Mouse (Mus musculus) erythroblast, adult 5-6 weeks (primary cell): ENCODE measurements around the gene Tnfrsf25. TPM values are rescaled to one million over a fixed set of nuclear protein-coding genes. Genes with fewer than 3 reads are reported as not detected.

Source experiments
- ATAC-seq: replicated peaks from 2 replicates; pipeline ENCODE4 v1.8.0; 2016; ENCODE audit warnings: moderate number of reproducible peaks, mild to moderate bottlenecking, moderate TSS enrichment, inconsistent platforms; ENCODE audit not compliant: poor library complexity, low FRiP score, severe bottlenecking
- total RNA-seq, 2 experiments: library from RNA; stranded (forward) in 1 of 2; stranded (reverse) in 1 of 2; fragments of 150-400 nt in 1 of 2; fragments of 200-764, 138-1000 nt in 1 of 2; gene quantifications; 2 replicates each; pipeline versions ENCODE4 v1.2.3 to v1.2.4; 2015 to 2017; ENCODE audit warnings: low replicate concordance in 2 of 2

Gene Tnfrsf25
- total RNA-seq, 2 experiments from 2014 or later: not detected

DNA sequence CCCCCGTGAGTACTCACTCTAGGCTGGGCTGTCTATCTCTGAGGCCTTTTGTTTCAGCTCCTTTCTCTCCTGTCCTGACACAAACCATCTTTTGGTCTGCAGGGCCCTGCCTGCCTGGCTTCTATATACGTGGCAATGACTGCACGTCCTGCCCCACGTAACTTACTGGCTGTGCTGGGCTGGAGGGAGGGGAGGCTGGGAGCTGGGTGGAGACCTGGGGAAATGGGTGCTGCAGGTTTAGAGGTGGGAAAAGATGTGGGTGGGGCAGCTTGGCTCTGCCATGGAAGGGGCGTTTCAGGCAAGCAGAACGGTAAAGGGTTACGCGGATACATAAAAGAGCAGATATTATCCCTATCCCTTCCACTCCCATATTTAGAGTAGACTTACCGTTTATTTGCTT lies 1.8 kb downstream of the Tnfrsf25 start:
- ATAC-seq: no peak

DNA sequence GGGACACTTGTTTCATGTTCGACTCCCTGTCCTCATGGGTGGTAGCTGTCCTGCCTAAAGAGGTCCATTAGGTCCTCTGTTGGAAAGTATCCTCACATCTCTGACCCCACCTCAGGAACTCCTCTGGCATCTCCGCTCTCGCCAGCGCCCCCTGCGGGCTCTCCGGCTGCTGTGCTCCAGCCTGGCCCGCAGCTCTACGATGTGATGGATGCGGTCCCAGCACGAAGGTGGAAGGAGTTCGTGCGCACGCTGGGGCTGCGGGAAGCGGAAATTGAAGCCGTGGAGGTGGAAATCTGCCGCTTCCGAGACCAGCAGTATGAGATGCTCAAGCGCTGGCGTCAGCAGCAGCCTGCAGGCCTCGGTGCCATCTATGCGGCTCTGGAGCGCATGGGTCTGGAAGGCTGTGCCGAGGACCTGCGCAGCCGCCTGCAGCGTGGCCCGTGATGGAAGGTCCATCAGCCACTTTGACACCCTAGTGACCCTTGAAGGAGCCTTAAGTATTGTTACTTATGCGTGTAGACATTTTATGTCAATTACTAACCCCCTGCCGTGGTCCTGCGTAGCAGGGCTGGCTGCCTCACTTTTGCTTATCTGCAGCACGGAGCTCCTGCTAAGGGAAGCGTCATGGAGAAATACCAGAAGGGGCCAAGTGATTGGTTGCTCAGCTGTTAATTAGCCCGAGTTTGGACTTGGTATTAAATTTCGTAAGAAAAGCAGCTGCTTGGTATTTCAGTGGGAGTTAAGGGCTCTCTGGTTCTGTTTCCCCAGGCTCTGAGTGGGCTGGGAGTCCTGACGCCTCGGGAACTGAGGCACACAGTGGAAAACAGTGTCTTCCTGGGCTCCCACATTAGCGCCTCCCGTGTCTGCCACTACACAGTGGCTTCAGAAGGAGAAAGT lies 3.9 kb downstream of the Tnfrsf25 start:
- ATAC-seq: no peak

GRCm38 (mm10) chr4:152120311-152121182 lies 4.8 kb downstream of the Tnfrsf25 start:
- no peak for ATAC-seq

DNA sequence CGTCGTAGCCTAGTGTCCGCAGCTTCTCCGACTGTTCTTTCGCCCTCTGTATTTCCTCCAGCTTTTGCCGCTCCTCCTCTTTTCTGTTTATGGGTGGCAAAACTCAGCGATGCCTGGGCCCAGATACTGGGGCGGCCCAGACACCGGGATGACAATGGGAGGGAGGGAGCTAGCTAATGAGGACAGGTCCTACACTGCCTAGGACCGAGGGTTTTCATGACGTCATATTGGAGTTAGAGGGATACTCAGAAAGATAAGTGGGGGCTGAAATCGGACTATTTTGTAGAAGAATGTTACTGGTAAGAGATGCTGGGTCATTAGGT lies 5.4 kb downstream of the Tnfrsf25 start:
- ATAC-seq: no peak

DNA sequence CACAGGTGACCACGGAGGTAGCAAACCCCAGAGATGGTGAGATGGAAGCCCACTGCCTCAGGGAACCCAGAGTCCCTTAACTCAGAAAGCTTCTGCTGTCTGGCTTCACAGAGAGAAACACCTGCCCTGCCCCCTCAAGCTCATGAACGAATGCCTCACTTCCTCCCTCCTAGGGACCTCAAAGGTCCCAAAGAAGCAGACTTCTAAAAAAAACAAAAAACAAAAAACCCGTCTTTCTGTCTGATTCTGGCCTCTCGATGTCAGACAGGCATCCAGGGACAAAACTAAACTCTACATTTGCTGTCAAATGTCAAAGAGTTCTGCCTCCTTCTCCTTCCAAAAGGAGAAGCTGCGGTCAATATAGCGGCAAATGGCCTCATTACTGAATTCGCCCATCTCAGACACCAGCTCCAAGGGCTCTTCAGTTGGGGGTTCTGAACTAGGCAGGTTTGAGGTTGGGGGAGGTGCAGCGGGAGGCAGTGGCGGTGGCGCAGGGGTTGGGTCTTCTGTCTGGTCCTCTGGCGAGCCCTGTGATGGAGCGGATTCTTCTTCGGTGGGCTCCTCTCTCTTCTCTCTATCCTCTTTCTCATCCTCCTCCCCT lies 8.7 kb downstream of the Tnfrsf25 start:
- no peak for ATAC-seq

DNA sequence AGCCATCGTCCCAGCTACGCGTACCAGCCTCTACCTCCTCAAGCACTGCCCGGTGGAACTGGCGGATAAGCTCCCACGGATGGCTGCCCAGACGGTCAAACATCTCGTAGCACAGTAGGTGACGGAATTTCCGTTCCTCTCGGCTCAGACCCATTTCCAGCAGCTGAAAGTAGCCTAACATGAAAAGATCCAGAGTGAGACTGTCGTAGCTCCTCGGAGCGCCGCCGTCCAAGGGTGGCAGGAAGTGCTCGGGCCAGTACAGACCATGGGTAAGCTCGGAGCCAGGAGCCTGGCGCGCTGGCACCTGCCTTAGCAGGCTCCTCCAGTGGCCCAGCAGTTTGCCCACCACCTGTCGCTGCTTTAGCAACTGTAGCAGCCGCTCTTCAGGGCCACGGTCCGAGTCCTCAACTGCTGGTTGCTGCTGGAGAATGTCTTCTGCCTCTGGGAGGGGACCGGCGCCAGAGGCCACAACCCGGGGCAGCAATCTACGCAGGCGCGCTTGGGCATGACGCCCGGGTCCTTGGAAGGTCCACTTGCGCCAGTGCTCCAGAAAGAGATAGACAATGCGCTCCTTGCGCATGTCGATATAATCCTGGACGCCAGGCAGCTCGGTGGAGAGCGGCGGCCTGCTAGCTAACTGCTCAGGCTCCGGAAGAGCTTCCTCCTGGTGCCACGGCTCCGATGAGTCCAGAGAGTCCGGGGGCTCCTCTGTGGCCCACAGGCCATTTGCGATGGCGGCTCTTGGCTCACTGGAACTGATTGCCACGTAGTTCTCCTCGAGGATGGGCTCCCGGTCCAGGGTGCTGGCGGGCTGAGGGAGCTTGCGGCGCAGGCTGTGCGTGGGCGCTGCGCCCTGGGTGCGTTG lies 9.7 kb downstream of the Tnfrsf25 start:
- no peak for ATAC-seq

- ATAC-seq: no peak
These were observed 10.5 kb downstream of the Tnfrsf25 start for GRCm38 (mm10) chr4:152126026-152126920.

DNA sequence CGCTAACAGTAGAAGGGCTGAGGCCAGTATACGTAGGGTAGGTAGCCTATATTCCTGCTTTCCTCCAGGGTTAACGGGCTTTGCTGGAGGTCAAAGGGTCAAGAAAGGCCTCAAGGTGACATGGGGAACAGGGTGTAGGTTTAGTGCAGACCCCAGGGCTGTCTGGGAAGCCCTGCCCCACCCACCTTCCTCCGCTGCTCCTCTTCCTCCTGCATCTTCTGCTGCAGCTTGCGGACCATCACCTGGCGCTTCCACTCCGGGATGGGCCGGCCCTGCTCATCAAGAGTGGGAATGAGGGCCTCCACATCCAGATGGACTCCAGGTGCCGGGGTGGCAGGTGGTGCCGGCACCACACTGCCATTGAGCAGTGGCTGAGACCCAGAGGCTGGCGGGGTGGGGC lies 12.2 kb downstream of the Tnfrsf25 start:
- no peak for ATAC-seq

- ATAC-seq: no peak
These were observed 13.1 kb downstream of the Tnfrsf25 start for GRCm38 (mm10) chr4:152128784-152129183.

GRCm38 (mm10) chr4:152129395-152129930 lies 13.7 kb downstream of the Tnfrsf25 start:
- no peak for ATAC-seq

GRCm38 (mm10) chr4:152130771-152131653 lies 15.3 kb downstream of the Tnfrsf25 start:
- no peak for ATAC-seq

DNA sequence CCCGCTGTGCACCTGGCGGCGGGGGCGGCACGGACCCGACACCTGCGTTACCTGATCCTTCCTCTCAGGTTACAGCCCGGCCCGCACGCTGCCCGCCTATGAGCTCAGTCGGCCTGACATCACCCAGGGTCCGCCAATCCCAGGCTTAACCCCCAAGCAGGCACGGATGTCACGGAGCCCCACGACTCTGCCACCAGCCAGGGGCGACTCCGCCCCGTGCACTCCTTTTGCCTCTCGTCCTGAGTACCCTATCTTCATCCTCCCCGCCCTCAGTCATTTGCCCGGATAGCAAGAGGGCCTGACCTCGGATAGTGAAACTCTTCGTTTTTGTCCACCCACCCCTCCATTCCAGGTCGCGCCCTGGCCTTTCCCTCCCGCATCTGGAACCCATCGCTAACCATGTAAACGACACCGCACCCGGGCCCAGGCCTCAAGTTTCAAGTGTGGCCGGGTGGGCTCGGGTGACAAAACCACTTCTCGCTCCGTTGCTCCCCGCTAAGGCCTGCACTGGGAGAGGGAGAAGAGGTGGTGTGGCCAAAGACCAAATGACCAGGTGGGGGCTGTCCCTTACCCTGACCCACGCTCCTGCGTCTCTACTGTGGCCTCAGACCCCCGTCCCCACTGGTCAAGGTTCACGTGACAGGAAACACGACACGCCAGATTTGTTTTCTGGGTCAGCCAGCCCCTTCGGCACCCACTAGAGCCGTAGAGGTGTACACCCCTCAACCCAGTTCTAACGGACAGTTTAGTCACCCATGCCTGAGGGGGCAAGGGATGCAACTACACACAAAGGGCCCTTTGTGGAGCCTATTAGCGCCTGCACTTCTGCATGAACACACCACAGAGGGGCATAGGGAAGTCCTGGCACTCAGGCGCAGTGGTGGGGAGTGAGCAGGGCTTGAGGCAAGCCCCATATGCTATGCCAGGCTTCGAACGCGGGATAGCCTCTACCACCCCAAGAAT lies 16.4 kb downstream of the Tnfrsf25 start:
- ATAC-seq: no peak

- no peak for ATAC-seq
These were observed 17.0 kb downstream of the Tnfrsf25 start for GRCm38 (mm10) chr4:152132772-152133169.

DNA sequence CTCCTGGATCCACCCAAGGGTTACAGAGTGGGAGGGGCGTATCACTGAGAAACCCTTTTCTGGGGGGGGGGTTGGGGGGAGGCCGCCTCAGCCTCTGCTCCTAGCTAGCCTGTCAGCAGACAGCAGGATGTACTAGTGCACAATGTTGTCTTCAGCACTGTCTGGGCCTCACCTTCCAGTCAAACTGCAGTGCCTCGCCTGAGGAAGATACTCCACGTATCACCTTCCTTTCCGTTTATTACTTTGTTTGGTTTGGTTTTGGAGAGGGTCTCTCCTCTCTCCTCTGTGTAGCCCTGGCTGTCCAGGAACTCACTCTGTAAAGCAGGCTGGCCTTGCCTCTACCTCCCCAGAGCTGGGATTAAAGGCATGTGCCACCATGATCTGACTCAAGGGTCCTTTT lies 17.5 kb downstream of the Tnfrsf25 start:
- no peak for ATAC-seq

DNA sequence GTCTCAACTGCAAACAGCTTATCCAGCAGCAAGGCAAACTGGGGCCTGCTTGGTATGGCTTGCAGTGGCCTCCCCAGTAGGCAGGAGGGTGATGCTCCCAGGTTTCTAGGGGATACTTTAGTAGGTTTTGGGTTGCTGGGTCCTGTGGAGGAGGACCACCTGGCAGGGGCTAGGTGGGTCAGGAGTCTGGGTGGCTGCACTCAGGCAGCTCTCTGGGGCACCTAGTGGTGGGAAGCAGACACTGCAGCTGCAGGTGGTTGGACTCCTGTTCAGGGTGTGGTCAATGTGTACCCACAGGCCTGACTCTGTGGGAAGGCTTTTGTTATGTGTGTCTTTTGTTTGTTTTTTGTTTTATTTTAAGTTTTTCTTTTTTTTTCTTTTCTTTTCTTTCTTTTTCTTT lies 18.8 kb downstream of the Tnfrsf25 start:
- peak; percentile 66 for ATAC-seq

- ATAC-seq: no peak
These were observed 19.6 kb downstream of the Tnfrsf25 start for GRCm38 (mm10) chr4:152135363-152135762.
